Mouse (Mus musculus): ENCODE data around the gene Sirt3.

DNA sequence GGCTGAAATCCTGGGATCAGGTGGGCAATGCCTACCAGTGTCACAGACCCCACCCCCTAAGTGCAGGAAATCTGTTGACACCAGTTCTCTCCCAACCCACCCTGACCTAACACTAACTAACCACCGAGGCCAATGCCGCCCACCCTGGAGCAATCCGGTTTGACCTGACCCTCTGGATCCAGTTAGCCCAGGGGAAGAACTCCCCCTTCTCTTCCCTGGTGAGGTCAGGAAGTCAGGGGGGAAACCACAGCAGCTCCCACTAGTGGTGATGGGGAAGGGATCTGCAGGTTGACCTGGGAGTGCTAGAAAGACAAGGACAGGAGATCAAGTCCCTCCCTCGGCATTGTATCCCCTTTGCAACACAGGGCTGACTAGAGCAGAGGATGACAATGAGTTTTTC is 36.4 kb downstream of the Sirt3 start:
- TF ChIP-seq POLR2A (IDR thresholded peaks at IDR 0.05; ENCODE audit: insufficient read depth, low read length) = no peak
- TF ChIP-seq EP300 (IDR thresholded peaks at IDR 0.05; ENCODE audit: insufficient read depth, low read depth, low read length) = 0 out of 2 replicates have a peak, but pooled peaks have one; percentile 2
